Mouse (Mus musculus) limb, embryonic 14.5 days (tissue): ENCODE measurements around the gene Fbxl17. TPM values are rescaled to one million over a fixed set of nuclear protein-coding genes. Genes with fewer than 3 reads are reported as not detected.

Experiments
- ATAC-seq: fragments of 200-750 bp; cut with Nextera tagmentation; 2 replicates; pipeline ENCODE4 v1.8.0; 2017; ENCODE audit warnings: low read depth, moderate number of reproducible peaks, moderate TSS enrichment; ENCODE audit not compliant: low FRiP score
- DNase-seq: peaks from one replicate; pipeline ENCODE4 v3.0.0-alpha.2; 2015; ENCODE audit warnings: low spot score
- H3K27ac ChIP-seq: fragments of 300-500 bp; sonication (generic); replicated peaks from 2 replicates; pipeline ENCODE4 v1.5.1; 2014; ENCODE audit warnings: low read depth, mild to moderate bottlenecking, low read length, moderate library complexity, mixed read lengths
- H3K27me3 ChIP-seq: fragments of 300-500 bp; sonication (generic); 2 replicates; pipeline ENCODE4 v1.6.1; 2014; ENCODE audit warnings: low read length, mixed read lengths; ENCODE audit not compliant: control insufficient read depth, insufficient read depth
- H3K36me3 ChIP-seq: fragments of 300-500 bp; sonication (generic); 2 replicates; pipeline ENCODE4 v1.6.1; 2014; ENCODE audit warnings: mild to moderate bottlenecking, low read length, moderate library complexity, mixed read lengths; ENCODE audit not compliant: control insufficient read depth, insufficient read depth
- H3K4me1 ChIP-seq: fragments of 300-500 bp; sonication (generic); 2 replicates; pipeline ENCODE4 v1.6.1; 2014; ENCODE audit warnings: antibody characterized with exemption, low read length, mixed read lengths; ENCODE audit not compliant: control insufficient read depth, insufficient read depth
- H3K4me2 ChIP-seq: fragments of 300-500 bp; sonication (generic); replicated peaks from 2 replicates; pipeline ENCODE4 v1.6.1; 2014; ENCODE audit warnings: low read depth, mild to moderate bottlenecking, low read length, moderate library complexity; ENCODE audit not compliant: severe bottlenecking
- H3K4me3 ChIP-seq: fragments of 300-500 bp; sonication (generic); replicated peaks from 2 replicates; pipeline ENCODE4 v1.5.1; 2014; ENCODE audit warnings: low read length
- H3K9ac ChIP-seq: fragments of 300-500 bp; sonication (generic); 2 replicates; pipeline ENCODE4 v1.6.1; 2014; ENCODE audit warnings: mild to moderate bottlenecking, low read depth, low read length, moderate library complexity; ENCODE audit not compliant: severe bottlenecking
- H3K9me3 ChIP-seq: fragments of 300-500 bp; sonication (generic); 2 replicates; pipeline ENCODE4 v1.6.1; 2016; ENCODE audit warnings: low read length; ENCODE audit not compliant: control insufficient read depth
- POLR2A ChIP-seq: fragments of 200-500 bp; IDR thresholded peaks from 2 replicates; pipeline ENCODE4 v1.8.0; 2012; ENCODE audit warnings: inconsistent platforms, mild to moderate bottlenecking, moderate library complexity, borderline replicate concordance; ENCODE audit not compliant: insufficient read depth, insufficient read length; ENCODE audit errors: extremely low read depth
- WGBS: fragments of 180-500 bp; shearing (Covaris S2); extraction: QIAGEN DNeasy Blood & Tissue Kit; methylation state at CpG from one replicate; pipeline ENCODE4 v1.1.7; 2014; 5-methylcytosine and 5-hydroxymethylcytosine counted together
- polyA plus RNA-seq, 2 experiments: library from polyadenylated mRNA; depleted of rRNA in 1 of 2; stranded (reverse) in 1 of 2; unstranded in 1 of 2; fragments of >200 nt; fragmentation: Nextera tagmentation in 1 of 2; extraction: Ambion mirVana in 1 of 2; gene quantifications; 2 replicates each; pipeline versions ENCODE4 v1.2.1 to v1.2.3; 2012 to 2014

Gene Fbxl17
- polyA plus RNA-seq, 2 experiments, result 12.6 to 12.9 TPM

GRCm38 (mm10) chr17:63119701-63120100 is 380.1 kb downstream of the Fbxl17 start:
- Histone ChIP-seq H3K36me3 (no peaks in the 10 kb centered on the region), H3K9ac (no peak overlapping the region), H3K4me2 (no peak overlapping the region), H3K27ac (no peak overlapping the region), H3K4me1 (peaks cover 21% of the 10 kb centered on the region), H3K27me3 (no peaks in the 10 kb centered on the region), H3K9me3 (no peaks in the 10 kb centered on the region), H3K4me3 (no peak overlapping the region)
- ATAC-seq (no peak), DNase-seq (no peak)
- TF ChIP-seq POLR2A, result no peak
- 92% methylated on average over 3 of the region's 3 CpGs for WGBS

- no peak for DNase-seq
- Histone ChIP-seq H3K36me3 (no peaks in the 10 kb centered on the region), H3K27me3 (no peaks in the 10 kb centered on the region), H3K9me3 (no peaks in the 10 kb centered on the region), H3K4me3 (no peak overlapping the region), H3K4me1 (peaks cover 21% of the 10 kb centered on the region), H3K4me2 (no peak overlapping the region), H3K9ac (no peak overlapping the region), H3K27ac (no peak overlapping the region)
- TF ChIP-seq POLR2A, result no peak
- ATAC-seq, result no peak
- WGBS, result 83% methylated on average over 7 of the region's 7 CpGs
Measured at GRCm38 (mm10) chr17:63119077-63119476, 380.7 kb downstream of the Fbxl17 start.

GRCm38 (mm10) chr17:63117130-63117529 is 382.7 kb downstream of the Fbxl17 start:
- TF ChIP-seq POLR2A, result no peak
- Histone ChIP-seq H3K4me2 (no peak overlapping the region), H3K27me3 (no peaks in the 10 kb centered on the region), H3K4me3 (no peak overlapping the region), H3K36me3 (no peaks in the 10 kb centered on the region), H3K4me1 (peaks cover 21% of the 10 kb centered on the region), H3K9me3 (no peaks in the 10 kb centered on the region), H3K9ac (no peak overlapping the region), H3K27ac (0 out of 2 replicates have a peak overlapping the region, but pooled peaks have one; percentile 1)
- DNase-seq (no peak), ATAC-seq (no peak)
- WGBS, result 74% methylated on average over 5 of the region's 5 CpGs

- Histone ChIP-seq H3K4me2 (no peak overlapping the region), H3K27ac (no peak overlapping the region), H3K36me3 (no peaks in the 10 kb centered on the region), H3K4me1 (peaks cover 21% of the 10 kb centered on the region), H3K9ac (no peak overlapping the region), H3K4me3 (no peak overlapping the region), H3K9me3 (no peaks in the 10 kb centered on the region), H3K27me3 (no peaks in the 10 kb centered on the region)
- ATAC-seq, result no peak
- no peak for DNase-seq
- 86% methylated on average over 19 of the region's 19 CpGs for WGBS
- no peak for TF ChIP-seq POLR2A
Measured at GRCm38 (mm10) chr17:63114399-63115085, 385.3 kb downstream of the Fbxl17 start.

- TF ChIP-seq POLR2A, result no peak
- H3K4me2 ChIP-seq, result no peak overlapping the region
- H3K4me3 ChIP-seq, result no peak overlapping the region
- H3K9ac ChIP-seq, result no peak overlapping the region
- no peak for ATAC-seq
- no peaks in the 10 kb centered on the region for H3K27me3 ChIP-seq
- no peak for DNase-seq
- peaks cover 21% of the 10 kb centered on the region for H3K4me1 ChIP-seq
- H3K27ac ChIP-seq, result no peak overlapping the region
- 86% methylated on average over 5 of the region's 5 CpGs for WGBS
- H3K36me3 ChIP-seq, result no peaks in the 10 kb centered on the region
- no peaks in the 10 kb centered on the region for H3K9me3 ChIP-seq
Measured at GRCm38 (mm10) chr17:63112826-63113225, 387.0 kb downstream of the Fbxl17 start.
